Mouse (Mus musculus) midbrain, embryonic 11.5 days (tissue): ENCODE data around the gene Fcmr. TPM values are rescaled to one million over a fixed set of nuclear protein-coding genes. Genes with fewer than 3 reads are reported as not detected.

Experiments used
- ATAC-seq: fragments of 200-750 bp; cut with Nextera tagmentation; 2 replicates; pipeline ENCODE4 v1.8.0; 2017; ENCODE audit warnings: moderate TSS enrichment, moderate library complexity; ENCODE audit not compliant: low FRiP score
- DNase-seq: peaks from one replicate; pipeline ENCODE4 v3.0.0; 2015; ENCODE audit warnings: low spot score; ENCODE audit errors: missing footprints
- H3K27ac ChIP-seq: fragments of 300-500 bp; sonication (generic); 2 replicates; pipeline ENCODE4 v1.5.1; 2014; ENCODE audit warnings: low read depth, low read length
- H3K27me3 ChIP-seq: fragments of 300-500 bp; sonication (generic); 2 replicates; pipeline ENCODE4 v1.6.1; 2014; ENCODE audit warnings: mild to moderate bottlenecking, low read length, moderate library complexity, mixed read lengths; ENCODE audit not compliant: control insufficient read depth, insufficient read depth
- H3K36me3 ChIP-seq: fragments of 300-500 bp; sonication (generic); 2 replicates; pipeline ENCODE4 v1.6.1; 2014; ENCODE audit warnings: mild to moderate bottlenecking, low read length, moderate library complexity, mixed read lengths; ENCODE audit not compliant: control insufficient read depth, insufficient read depth
- H3K4me1 ChIP-seq: fragments of 300-500 bp; sonication (generic); 2 replicates; pipeline ENCODE4 v1.6.1; 2014; ENCODE audit warnings: low read length; ENCODE audit not compliant: control insufficient read depth, insufficient read depth
- H3K4me2 ChIP-seq: fragments of 300-500 bp; sonication (generic); 2 replicates; pipeline ENCODE4 v1.6.1; 2014; ENCODE audit warnings: mild to moderate bottlenecking, moderate library complexity
- H3K4me3 ChIP-seq: fragments of 300-500 bp; sonication (generic); 2 replicates; pipeline ENCODE4 v1.5.1; 2014; ENCODE audit warnings: low read depth, low read length
- H3K9ac ChIP-seq: fragments of 300-500 bp; sonication (generic); 2 replicates; pipeline ENCODE4 v1.6.1; 2014; ENCODE audit warnings: low read length
- H3K9me3 ChIP-seq: fragments of 300-500 bp; sonication (generic); 2 replicates; pipeline ENCODE4 v1.6.1; 2016; ENCODE audit warnings: low read length; ENCODE audit not compliant: control insufficient read depth
- WGBS: fragments of 180-500 bp; shearing (Covaris S2); extraction: QIAGEN DNeasy Blood & Tissue Kit; methylation state at CpG from one replicate; pipeline ENCODE4 v1.1.7; 2014; 5-methylcytosine and 5-hydroxymethylcytosine counted together
- polyA plus RNA-seq: library from polyadenylated mRNA; unstranded; fragments of >200 nt; fragmentation: Nextera tagmentation; extraction: Ambion mirVana; gene quantifications from 2 replicates; pipeline ENCODE4 v1.2.1, GENCODE M21; 2014

The Fcmr gene
- polyA plus RNA-seq, result 0.27 TPM in 1 of 2 replicates, not detected in the other

- Histone ChIP-seq H3K9me3 (no peaks in the 10 kb centered on the region), H3K4me1 (no peaks in the 10 kb centered on the region), H3K4me2 (no peak within 1 kb of the TSS), H3K9ac (no peak within 1 kb of the TSS), H3K36me3 (no peaks in the 10 kb centered on the region), H3K4me3 (no peak within 1 kb of the TSS), H3K27me3 (no peaks in the 10 kb centered on the region), H3K27ac (no peak within 1 kb of the TSS)
- 81% methylated on average over 7 of the region's 7 CpGs for WGBS
- DNase-seq, result no peak
- no peak for ATAC-seq
Measured at GRCm38 (mm10) chr1:130865541-130866221, at the start of gene Fcmr. Gene Fcmr (plus strand): TSS chr1:130865669.

GRCm38 (mm10) chr1:130819737-130820136 lies 45.7 kb upstream of the Fcmr start:
- Histone ChIP-seq H3K27ac (no peak overlapping the region), H3K4me3 (no peak overlapping the region), H3K36me3 (no peaks in the 10 kb centered on the region), H3K27me3 (no peaks in the 10 kb centered on the region), H3K4me1 (no peaks in the 10 kb centered on the region), H3K9ac (no peak overlapping the region), H3K4me2 (no peak overlapping the region), H3K9me3 (no peaks in the 10 kb centered on the region)
- no peak for ATAC-seq
- 71% methylated on average over 1 of the region's 1 CpGs for WGBS
- DNase-seq, result no peak

GRCm38 (mm10) chr1:130820316-130821148 lies 44.9 kb upstream of the Fcmr start:
- Histone ChIP-seq H3K4me2 (no peak overlapping the region), H3K36me3 (no peaks in the 10 kb centered on the region), H3K27me3 (no peaks in the 10 kb centered on the region), H3K9me3 (no peaks in the 10 kb centered on the region), H3K27ac (no peak overlapping the region), H3K4me3 (no peak overlapping the region), H3K9ac (no peak overlapping the region), H3K4me1 (no peaks in the 10 kb centered on the region)
- no peak for DNase-seq
- 87% methylated on average over 7 of the region's 7 CpGs for WGBS
- no peak for ATAC-seq

- H3K36me3 ChIP-seq, result no peaks in the 10 kb centered on the region
- 92% methylated on average over 2 of the region's 2 CpGs for WGBS
- no peak for DNase-seq
- no peak overlapping the region for H3K9ac ChIP-seq
- ATAC-seq, result no peak
- H3K9me3 ChIP-seq, result no peaks in the 10 kb centered on the region
- H3K27me3 ChIP-seq, result no peaks in the 10 kb centered on the region
- H3K4me1 ChIP-seq, result no peaks in the 10 kb centered on the region
- H3K4me2 ChIP-seq, result no peak overlapping the region
- no peak overlapping the region for H3K27ac ChIP-seq
- no peak overlapping the region for H3K4me3 ChIP-seq
Measured at GRCm38 (mm10) chr1:130821149-130821471, 44.4 kb upstream of the Fcmr start.

- H3K36me3 ChIP-seq, result no peaks in the 10 kb centered on the region
- no peak overlapping the region for H3K4me3 ChIP-seq
- H3K9me3 ChIP-seq, result no peaks in the 10 kb centered on the region
- 82% methylated on average over 9 of the region's 9 CpGs for WGBS
- no peaks in the 10 kb centered on the region for H3K4me1 ChIP-seq
- H3K9ac ChIP-seq, result no peak overlapping the region
- no peak overlapping the region for H3K4me2 ChIP-seq
- no peak overlapping the region for H3K27ac ChIP-seq
- DNase-seq (no peak), ATAC-seq (no peak)
- H3K27me3 ChIP-seq, result no peaks in the 10 kb centered on the region
Measured at GRCm38 (mm10) chr1:130821911-130822625, 43.4 kb upstream of the Fcmr start.

GRCm38 (mm10) chr1:130826448-130826847 lies 39.0 kb upstream of the Fcmr start, which contains the start of gene Pigr:
Gene Pigr (plus strand): TSS chr1:130826684.
- WGBS, result 86% methylated on average over 5 of the region's 5 CpGs
- Histone ChIP-seq H3K4me3 (no peak within 1 kb of the TSS), H3K27ac (no peak within 1 kb of the TSS), H3K9me3 (no peaks in the 10 kb centered on the region), H3K36me3 (no peaks in the 10 kb centered on the region), H3K4me1 (no peaks in the 10 kb centered on the region), H3K27me3 (no peaks in the 10 kb centered on the region), H3K4me2 (no peak within 1 kb of the TSS), H3K9ac (no peak within 1 kb of the TSS)
- DNase-seq, result no peak
- ATAC-seq, result no peak

- H3K4me3 ChIP-seq, result no peak overlapping the region
- 82% methylated on average over 4 of the region's 4 CpGs for WGBS
- H3K9ac ChIP-seq, result no peak overlapping the region
- no peaks in the 10 kb centered on the region for H3K27me3 ChIP-seq
- ATAC-seq (no peak), DNase-seq (no peak)
- no peaks in the 10 kb centered on the region for H3K9me3 ChIP-seq
- no peaks in the 10 kb centered on the region for H3K4me1 ChIP-seq
- no peak overlapping the region for H3K4me2 ChIP-seq
- no peaks in the 10 kb centered on the region for H3K36me3 ChIP-seq
- no peak overlapping the region for H3K27ac ChIP-seq
Measured at GRCm38 (mm10) chr1:130828656-130829055, 36.8 kb upstream of the Fcmr start.

- ATAC-seq (no peak), DNase-seq (no peak)
- H3K27ac ChIP-seq, result no peak overlapping the region
- H3K36me3 ChIP-seq, result no peaks in the 10 kb centered on the region
- H3K4me3 ChIP-seq, result no peak overlapping the region
- H3K9me3 ChIP-seq, result no peaks in the 10 kb centered on the region
- H3K4me2 ChIP-seq, result no peak overlapping the region
- no peaks in the 10 kb centered on the region for H3K4me1 ChIP-seq
- 80% methylated on average over 8 of the region's 8 CpGs for WGBS
- no peaks in the 10 kb centered on the region for H3K27me3 ChIP-seq
- no peak overlapping the region for H3K9ac ChIP-seq
Measured at GRCm38 (mm10) chr1:130829906-130830830, 35.3 kb upstream of the Fcmr start.
